Mouse (Mus musculus): Measurements from ENCODE around the gene Gm4559.
A peak's percentile ranks its signal among the peaks of the same experiment; 100 is the strongest.
"Not testable (repeated sequence)": the region's sequence is repeated elsewhere in the genome, so short reads cannot be mapped to it uniquely, and the experiment has no call there.

Gm4559 gene

GRCm38 (mm10) chr7:142274263-142274662 is at the start of gene Gm4559:
Gm4559 (minus strand) TSS chr7:142274363.
- not testable (repeated sequence) for DNase-seq (ENCODE audit: low spot score)

DNA sequence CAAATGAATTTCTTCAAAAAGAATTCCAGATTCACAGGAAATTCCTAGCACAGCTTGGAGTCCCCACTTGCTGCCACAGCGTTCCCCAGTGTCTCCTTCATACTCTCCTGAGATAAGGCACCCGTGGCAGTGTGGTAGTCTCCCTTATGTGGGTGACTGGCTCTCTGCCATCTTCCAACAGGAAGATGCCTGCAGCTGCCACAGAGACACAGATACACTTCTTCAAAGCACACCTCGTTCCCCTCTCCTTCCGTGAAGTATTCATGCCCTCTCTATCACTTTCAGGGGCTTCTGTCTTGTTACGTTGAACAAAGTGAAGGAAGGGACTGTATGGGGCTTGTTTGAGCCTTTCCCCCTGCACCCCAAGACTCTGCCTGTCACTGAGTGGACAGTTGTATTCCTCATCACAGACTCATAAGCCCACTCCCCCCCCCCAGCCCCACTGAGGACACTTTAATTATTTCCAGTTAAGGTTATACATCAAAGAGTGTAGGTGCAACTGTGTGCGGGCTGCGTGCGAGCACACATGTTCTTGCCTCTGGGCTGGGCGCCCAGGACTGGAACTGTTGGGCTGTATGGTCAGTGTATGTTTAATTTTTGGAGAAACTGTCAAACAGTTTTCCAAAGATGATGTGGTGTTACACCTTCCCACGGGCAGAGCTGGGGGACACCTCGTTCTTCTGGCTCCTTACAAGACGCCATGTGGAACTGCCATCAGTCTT is 49.4 kb upstream of the Gm4559 start:
- DNase-seq (ENCODE audit: low spot score): no peak

- no peak for DNase-seq (ENCODE audit: low spot score)
Measured at GRCm38 (mm10) chr7:142322641-142323040, 48.5 kb upstream of the Gm4559 start.

- DNase-seq (ENCODE audit: low spot score): not testable (repeated sequence)
Measured at GRCm38 (mm10) chr7:142321637-142322306, 47.6 kb upstream of the Gm4559 start.

- no peak for DNase-seq (ENCODE audit: low spot score)
Measured at GRCm38 (mm10) chr7:142320906-142321305, 46.7 kb upstream of the Gm4559 start.

DNA sequence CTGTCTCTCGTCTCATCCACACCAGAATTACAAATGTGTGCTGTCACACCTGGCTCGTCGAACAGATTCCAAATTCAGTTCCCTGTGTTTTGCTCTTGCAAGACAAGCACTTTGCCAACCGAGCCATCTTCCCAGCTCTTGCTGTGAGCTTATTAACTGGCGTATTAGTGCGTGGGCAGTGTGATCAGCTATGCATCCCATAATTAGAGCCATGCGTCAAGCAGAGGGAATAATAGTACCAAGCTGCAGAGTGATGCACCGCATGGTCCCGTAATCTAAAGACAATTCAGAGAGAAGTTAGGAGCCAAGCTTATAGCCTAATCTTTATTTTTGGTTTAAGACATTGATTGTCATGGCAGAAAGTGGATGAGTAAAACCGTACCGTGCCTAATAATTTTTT is 45.0 kb upstream of the Gm4559 start:
- DNase-seq (ENCODE audit: low spot score): no peak

- DNase-seq (ENCODE audit: low spot score): no peak
Measured at GRCm38 (mm10) chr7:142317216-142317615, 43.1 kb upstream of the Gm4559 start.

DNA sequence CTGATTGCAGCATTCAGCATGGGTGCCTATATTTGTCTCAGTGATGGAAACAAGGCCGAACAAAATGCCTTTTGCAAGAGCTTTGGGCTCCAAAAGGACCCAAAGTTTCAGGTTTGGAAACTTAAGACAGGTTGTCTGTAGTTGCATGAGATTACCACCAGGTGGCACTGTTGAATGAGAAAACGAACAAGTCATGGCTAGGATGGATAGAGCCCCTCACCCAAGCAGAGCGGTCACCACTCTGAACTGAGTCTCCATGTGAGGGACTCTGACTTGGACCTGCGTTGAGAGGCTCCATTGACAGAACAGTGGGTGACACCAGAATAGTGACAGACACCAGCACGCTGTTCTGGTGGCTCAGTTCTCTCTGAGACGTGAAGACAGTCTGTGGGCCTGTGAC is 42.4 kb upstream of the Gm4559 start:
- DNase-seq (ENCODE audit: low spot score): peak; percentile 20

DNA sequence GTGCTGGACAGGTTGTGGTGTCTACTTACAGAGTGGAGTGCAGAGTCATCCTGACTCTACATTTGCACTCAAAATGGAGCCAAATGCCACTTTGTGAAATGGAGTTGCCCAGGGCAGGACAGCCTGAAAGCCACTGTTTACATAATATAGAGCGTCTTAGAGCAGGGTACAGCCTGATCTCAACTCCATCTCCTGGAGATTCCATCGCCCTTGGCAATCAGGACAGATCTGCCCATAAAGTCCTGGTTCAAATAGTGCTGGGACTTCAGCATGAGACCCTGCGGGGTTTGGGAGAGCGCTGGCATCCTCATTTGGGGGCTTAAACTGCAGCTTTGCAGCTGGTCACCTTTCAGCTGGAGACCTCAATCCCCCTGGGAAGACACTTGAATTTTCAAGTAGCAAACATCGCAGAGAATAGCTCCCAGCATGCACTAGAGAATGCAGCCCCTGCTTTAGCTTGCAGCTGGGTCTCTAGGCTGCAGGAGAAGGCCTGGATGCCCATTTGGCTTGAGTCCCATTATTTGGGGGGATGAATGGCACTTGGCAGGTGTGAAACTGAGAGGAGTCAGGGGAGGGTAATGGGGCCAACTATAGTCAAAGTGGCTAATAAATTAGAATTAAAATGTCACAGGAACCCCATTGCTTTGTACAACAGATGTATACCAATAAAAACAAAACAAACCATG is 40.6 kb upstream of the Gm4559 start:
- DNase-seq (ENCODE audit: low spot score): no peak

GRCm38 (mm10) chr7:142303929-142304328 is 29.8 kb upstream of the Gm4559 start:
- DNase-seq (ENCODE audit: low spot score): not testable (repeated sequence)

GRCm38 (mm10) chr7:142303249-142303648 is 29.1 kb upstream of the Gm4559 start, which contains the start of gene Krtap5-4:
Krtap5-4 (plus strand) TSS chr7:142303549.
- DNase-seq (ENCODE audit: low spot score): no peak

DNA sequence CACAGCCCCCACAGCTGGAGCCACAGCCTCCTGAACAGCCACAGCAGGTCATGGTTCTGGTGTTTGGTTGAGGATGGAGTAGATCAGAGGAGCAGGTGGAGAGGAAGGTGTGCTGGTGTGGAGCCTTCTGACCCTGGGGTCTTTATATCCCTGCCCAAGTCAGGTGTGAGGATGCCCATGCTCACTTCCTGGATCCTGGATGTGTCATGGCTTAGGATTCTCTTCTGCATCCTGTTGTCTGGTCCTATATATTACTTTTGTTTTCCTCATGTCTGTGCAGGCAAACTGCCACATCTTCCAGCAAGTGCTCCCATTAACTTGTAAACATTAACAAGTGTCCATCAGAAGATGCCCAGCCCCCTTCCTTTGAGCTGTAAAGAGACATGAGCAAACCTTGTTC is 22.9 kb upstream of the Gm4559 start, which contains the start of gene Krtap5-1:
Krtap5-1 (minus strand) TSS at position 101 of the 400 bp plus-strand sequence.
- DNase-seq (ENCODE audit: low spot score): not testable (repeated sequence)

DNA sequence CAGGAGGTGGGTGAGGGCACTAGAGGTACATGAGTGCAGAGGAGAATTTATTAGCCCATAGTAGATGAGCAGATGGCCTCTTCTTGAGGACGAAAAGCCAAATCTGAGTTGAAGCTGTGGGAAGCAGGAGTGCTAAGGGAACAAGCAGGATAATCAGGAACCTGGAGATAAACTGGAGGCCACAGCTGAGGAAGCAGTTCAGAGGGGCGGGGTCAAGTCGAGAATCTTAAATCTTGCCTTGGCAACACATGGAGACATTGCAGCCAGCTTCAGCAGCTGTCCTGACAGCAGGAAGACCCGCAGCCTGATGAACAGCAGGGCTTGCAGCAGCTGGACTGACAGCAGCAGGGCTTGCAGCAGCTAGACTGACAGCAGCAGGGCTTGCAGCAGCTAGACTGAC is 21.9 kb upstream of the Gm4559 start:
- DNase-seq (ENCODE audit: low spot score): not testable (repeated sequence)

GRCm38 (mm10) chr7:142295418-142295817 is 21.3 kb upstream of the Gm4559 start:
- no peak for DNase-seq (ENCODE audit: low spot score)

DNA sequence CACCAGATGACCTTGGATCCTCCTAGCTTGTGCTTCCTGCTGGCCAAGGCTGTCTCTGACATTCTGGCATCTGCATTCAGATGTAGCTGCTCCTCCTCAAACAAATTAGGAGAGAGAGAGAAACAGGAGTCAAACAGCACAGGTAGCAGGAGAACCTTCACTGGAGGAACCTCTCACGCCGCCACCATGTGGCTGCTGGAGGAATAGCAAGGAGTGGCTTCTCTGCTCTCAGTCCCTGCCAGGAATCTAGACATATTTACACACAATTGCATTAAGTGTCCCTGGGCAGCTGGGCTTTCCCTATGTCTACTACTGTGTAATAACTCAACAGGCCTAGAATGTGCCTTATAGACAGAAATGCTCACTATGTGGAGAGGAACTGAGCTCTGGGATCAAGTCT is 19.7 kb upstream of the Gm4559 start:
- not testable (repeated sequence) for DNase-seq (ENCODE audit: low spot score)

DNA sequence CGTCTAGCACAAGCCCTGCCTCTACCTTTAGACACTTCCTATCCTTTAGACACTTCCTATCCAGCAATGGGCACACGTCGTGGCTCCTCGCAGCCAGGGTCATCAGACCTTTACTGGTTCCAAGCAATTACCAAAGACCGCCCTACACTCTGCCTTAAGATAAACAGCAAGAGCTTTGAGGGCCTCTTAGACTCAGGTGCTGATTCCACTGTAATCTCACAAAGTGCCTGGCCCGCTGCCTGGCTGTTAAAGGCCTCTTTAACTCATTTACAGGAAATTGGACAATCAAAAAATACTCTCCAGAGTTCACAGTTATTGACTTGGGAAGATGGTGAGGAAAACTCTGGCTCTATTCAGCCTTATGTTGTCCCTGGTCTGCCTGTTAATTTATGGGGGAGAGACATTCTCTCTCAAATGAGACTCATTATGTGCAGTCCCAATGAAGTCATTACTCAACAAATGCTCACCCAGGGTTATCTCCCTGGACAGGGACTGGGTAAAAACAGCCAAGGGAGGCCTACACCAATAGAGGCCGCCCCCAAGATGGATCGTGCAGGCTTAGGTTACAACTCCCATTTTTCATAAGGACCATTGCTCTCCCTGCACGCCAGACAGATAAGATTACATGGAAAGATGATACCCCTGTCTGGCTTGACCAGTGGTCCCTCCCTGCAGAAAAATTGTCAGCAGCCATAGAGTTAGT is 11.9 kb upstream of the Gm4559 start:
- not testable (repeated sequence) for DNase-seq (ENCODE audit: low spot score)

- DNase-seq (ENCODE audit: low spot score): no peak
Measured at GRCm38 (mm10) chr7:142285130-142285835, 11.1 kb upstream of the Gm4559 start.

DNA sequence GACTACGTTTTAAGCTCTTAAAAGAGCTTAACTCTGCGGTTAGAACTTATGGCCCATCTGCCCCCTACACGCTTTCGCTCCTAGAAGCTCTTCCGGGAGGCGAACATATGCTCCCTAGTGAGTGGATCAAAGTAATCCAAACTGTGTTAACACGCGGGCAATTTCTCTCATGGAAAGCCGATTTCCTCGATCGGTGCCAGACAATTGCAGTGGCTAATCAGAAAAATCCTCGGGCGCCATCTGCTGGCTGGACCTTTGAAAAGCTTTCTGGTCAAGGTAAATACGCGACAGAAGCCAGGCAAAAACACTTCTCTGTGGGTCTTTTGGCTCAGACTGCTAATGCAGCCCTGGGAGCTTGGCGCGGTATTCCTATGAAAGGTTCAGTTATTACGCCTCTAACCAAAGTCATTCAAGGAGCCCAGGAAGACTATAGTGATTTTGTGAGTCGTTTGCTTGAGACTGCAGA is 10.5 kb upstream of the Gm4559 start:
- DNase-seq (ENCODE audit: low spot score): peak; percentile 68

- peak; percentile 18 for DNase-seq (ENCODE audit: low spot score)
Measured at GRCm38 (mm10) chr7:142284023-142284591, 9.9 kb upstream of the Gm4559 start.

DNA sequence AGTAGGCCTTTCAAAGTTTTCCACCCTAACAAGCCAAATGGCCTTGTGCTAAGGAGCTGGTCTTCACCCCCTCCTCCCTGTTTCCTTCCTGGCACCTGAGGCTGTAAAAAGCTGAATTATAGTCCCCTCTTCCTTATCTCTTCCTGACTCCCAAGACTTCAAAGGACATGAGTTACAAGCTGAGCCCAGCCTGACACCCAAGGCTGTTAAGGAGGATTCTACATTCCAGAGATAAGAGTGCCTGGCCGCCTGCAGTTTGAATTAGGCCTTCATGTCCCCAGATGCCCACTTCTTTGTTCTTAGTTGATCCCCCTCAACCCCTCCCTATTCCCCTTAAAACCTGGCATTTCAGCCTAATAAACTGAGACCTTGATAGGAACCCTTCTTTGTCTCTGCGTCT is 8.7 kb upstream of the Gm4559 start:
- DNase-seq (ENCODE audit: low spot score): not testable (repeated sequence)

DNA sequence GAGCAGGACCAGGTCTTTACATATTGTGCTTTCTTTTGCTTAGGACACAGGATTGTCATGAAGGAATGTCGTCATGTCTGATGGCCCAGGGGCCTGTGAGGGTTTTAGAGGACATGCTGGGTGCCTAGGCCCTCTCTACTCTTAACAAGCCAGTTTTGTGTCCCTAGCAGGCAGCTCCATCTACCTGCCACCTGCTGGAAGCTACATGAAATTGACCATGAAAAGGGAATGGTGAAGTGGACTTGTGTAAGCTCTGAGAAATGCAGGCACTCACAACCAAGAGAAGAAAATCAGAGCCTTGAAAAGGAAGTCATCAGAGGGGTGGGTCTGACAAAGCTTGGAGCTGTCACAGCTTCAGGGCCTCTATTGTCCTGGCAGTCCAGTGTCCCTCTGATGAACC is 5.1 kb upstream of the Gm4559 start:
- not testable (repeated sequence) for DNase-seq (ENCODE audit: low spot score)

All from spleen, adult 12 weeks (tissue).